Mouse (Mus musculus) kidney, postnatal 0 days (tissue): Measurements from ENCODE around the gene Shcbp1. TPM values are rescaled to one million over a fixed set of nuclear protein-coding genes. Genes with fewer than 3 reads are reported as not detected.

ENCODE experiments used
- ATAC-seq: fragments of 200-750 bp; cut with Nextera tagmentation; replicated peaks from 2 replicates; pipeline ENCODE4 v1.8.0; 2017; ENCODE audit warnings: low read depth, moderate number of reproducible peaks, moderate TSS enrichment, moderate library complexity; ENCODE audit not compliant: low FRiP score
- DNase-seq: peaks from one replicate; pipeline ENCODE4 v3.0.0-alpha.2; 2016; ENCODE audit warnings: low spot score
- H3K27ac ChIP-seq: fragments of 300-500 bp; sonication (generic); 2 replicates; pipeline ENCODE4 v1.5.1; 2014; ENCODE audit warnings: mild to moderate bottlenecking
- H3K27me3 ChIP-seq: fragments of 300-500 bp; sonication (generic); 2 replicates; pipeline ENCODE4 v1.6.1; 2014; ENCODE audit warnings: low read length, mixed read lengths; ENCODE audit not compliant: insufficient read depth
- H3K36me3 ChIP-seq: fragments of 300-500 bp; sonication (generic); 2 replicates; pipeline ENCODE4 v1.6.1; 2014; ENCODE audit warnings: low read length, mixed read lengths; ENCODE audit not compliant: insufficient read depth
- H3K4me1 ChIP-seq: fragments of 300-500 bp; sonication (generic); replicated peaks from 2 replicates; pipeline ENCODE4 v1.6.1; 2014; ENCODE audit warnings: antibody characterized with exemption, low read length, mixed read lengths; ENCODE audit not compliant: insufficient read depth
- H3K4me2 ChIP-seq: fragments of 300-500 bp; sonication (generic); 2 replicates; pipeline ENCODE4 v1.6.1; 2014; ENCODE audit warnings: mild to moderate bottlenecking, low read length, moderate library complexity, mixed read lengths
- H3K4me3 ChIP-seq: fragments of 300-500 bp; sonication (generic); replicated peaks from 2 replicates; pipeline ENCODE4 v1.5.1; 2014; ENCODE audit warnings: low read depth, low read length
- H3K9ac ChIP-seq: fragments of 300-500 bp; sonication (generic); 2 replicates; pipeline ENCODE4 v1.6.1; 2014; ENCODE audit warnings: low read depth, low read length
- H3K9me3 ChIP-seq: fragments of 300-500 bp; sonication (generic); replicated peaks from 2 replicates; pipeline ENCODE4 v1.6.1; 2016; ENCODE audit warnings: low read length, inconsistent platforms, mixed read lengths
- CTCF ChIP-seq: IDR thresholded peaks from 2 replicates; pipeline ENCODE4 v1.5.1; 2016; ENCODE audit warnings: antibody characterized with exemption, low read depth, mild to moderate bottlenecking, moderate library complexity
- WGBS: fragments of 180-500 bp; shearing (Covaris S2); extraction: QIAGEN DNeasy Blood & Tissue Kit; methylation state at CpG from one replicate; pipeline ENCODE4 v1.1.7; 2014; 5-methylcytosine and 5-hydroxymethylcytosine counted together
- polyA plus RNA-seq: library from polyadenylated mRNA; unstranded; fragments of >200 nt; fragmentation: Nextera tagmentation; extraction: Ambion mirVana; gene quantifications from 2 replicates; pipeline ENCODE4 v1.2.1, GENCODE M21; 2015

The Shcbp1 gene
- 33.4 and 36.6 TPM in 2 replicates for polyA plus RNA-seq

GRCm38 (mm10) chr8:4779254-4780055 is at the start of gene Shcbp1:
Gene Shcbp1 (minus strand): TSS chr8:4779567.
- Histone ChIP-seq H3K36me3 (no peaks in the 10 kb centered on the region), H3K4me1 (0 out of 2 replicates have a peak, but pooled peaks cover 4% of the 10 kb centered on the region), H3K9ac (peak within 1 kb of the TSS; percentile 49), H3K27me3 (no peaks in the 10 kb centered on the region), H3K27ac (no peak within 1 kb of the TSS), H3K4me3 (peak within 1 kb of the TSS; percentile 73), H3K9me3 (no peaks in the 10 kb centered on the region), H3K4me2 (peak within 1 kb of the TSS; percentile 66)
- peak; percentile 97 for DNase-seq
- peak; percentile 83 for TF ChIP-seq CTCF
- peak; percentile 98 for ATAC-seq
- WGBS: 4% methylated on average over 29 of the region's 29 CpGs

- 83% methylated on average over 4 of the region's 4 CpGs for WGBS
- DNase-seq (no peak), ATAC-seq (no peak)
- no peak overlapping the region for H3K4me3 ChIP-seq
- no peak for TF ChIP-seq CTCF
- no peak overlapping the region for H3K4me2 ChIP-seq
- H3K4me1 ChIP-seq: no peaks in the 10 kb centered on the region
- H3K9ac ChIP-seq: no peak overlapping the region
- no peaks in the 10 kb centered on the region for H3K36me3 ChIP-seq
- H3K9me3 ChIP-seq: no peaks in the 10 kb centered on the region
- no peak overlapping the region for H3K27ac ChIP-seq
- no peaks in the 10 kb centered on the region for H3K27me3 ChIP-seq
Observed at GRCm38 (mm10) chr8:4808831-4809230, 29.5 kb upstream of the Shcbp1 start.

GRCm38 (mm10) chr8:4800524-4801122 is 21.3 kb upstream of the Shcbp1 start:
- Histone ChIP-seq H3K27ac (no peak overlapping the region), H3K4me1 (no peaks in the 10 kb centered on the region), H3K27me3 (no peaks in the 10 kb centered on the region), H3K9ac (no peak overlapping the region), H3K4me3 (no peak overlapping the region), H3K9me3 (no peaks in the 10 kb centered on the region), H3K36me3 (no peaks in the 10 kb centered on the region), H3K4me2 (no peak overlapping the region)
- WGBS: 52% methylated on average over 19 of the region's 19 CpGs
- peak; percentile 57 for ATAC-seq
- DNase-seq: peak; percentile 16
- peak; percentile 60 for TF ChIP-seq CTCF

GRCm38 (mm10) chr8:4778266-4778665 is 1.1 kb downstream of the Shcbp1 start:
- peak overlapping the region; percentile 73 for H3K4me3 ChIP-seq
- H3K9me3 ChIP-seq: no peaks in the 10 kb centered on the region
- no peaks in the 10 kb centered on the region for H3K27me3 ChIP-seq
- 0 out of 2 replicates have a peak, but pooled peaks cover 4% of the 10 kb centered on the region for H3K4me1 ChIP-seq
- DNase-seq: no peak
- no peaks in the 10 kb centered on the region for H3K36me3 ChIP-seq
- no peak for TF ChIP-seq CTCF
- H3K27ac ChIP-seq: no peak overlapping the region
- WGBS: 61% methylated on average over 6 of the region's 6 CpGs
- H3K4me2 ChIP-seq: peak overlapping the region; percentile 66
- no peak overlapping the region for H3K9ac ChIP-seq
- ATAC-seq: no peak

- 69% methylated on average over 4 of the region's 4 CpGs for WGBS
Observed at GRCm38 (mm10) chr8:4764751-4765150, 14.6 kb downstream of the Shcbp1 start.

GRCm38 (mm10) chr8:4753048-4753447 is 26.3 kb downstream of the Shcbp1 start:
- H3K9ac ChIP-seq: no peak overlapping the region
- no peaks in the 10 kb centered on the region for H3K27me3 ChIP-seq
- no peak overlapping the region for H3K4me2 ChIP-seq
- no peak overlapping the region for H3K27ac ChIP-seq
- no peak for TF ChIP-seq CTCF
- 88% methylated on average over 5 of the region's 5 CpGs for WGBS
- H3K4me3 ChIP-seq: no peak overlapping the region
- no peaks in the 10 kb centered on the region for H3K9me3 ChIP-seq
- no peak for DNase-seq
- H3K4me1 ChIP-seq: no peaks in the 10 kb centered on the region
- ATAC-seq: no peak
- no peaks in the 10 kb centered on the region for H3K36me3 ChIP-seq

More at GRCm38 (mm10) chr8:4764751-4765150, 14.6 kb downstream of the Shcbp1 start:
- no peaks in the 10 kb centered on the region for H3K9me3 ChIP-seq
- ATAC-seq: no peak
- H3K4me1 ChIP-seq: no peaks in the 10 kb centered on the region
- no peaks in the 10 kb centered on the region for H3K36me3 ChIP-seq
- DNase-seq: no peak
- H3K27me3 ChIP-seq: no peaks in the 10 kb centered on the region
- no peak overlapping the region for H3K4me3 ChIP-seq
- H3K4me2 ChIP-seq: no peak overlapping the region
- no peak for TF ChIP-seq CTCF
- H3K27ac ChIP-seq: no peak overlapping the region
- no peak overlapping the region for H3K9ac ChIP-seq
